Mouse (Mus musculus): ENCODE data around the gene Zfp384. TPM values are rescaled to one million over a fixed set of nuclear protein-coding genes. Genes with fewer than 3 reads are reported as not detected.
"Not testable (repeated sequence)": the region's sequence is repeated elsewhere in the genome, so short reads cannot be mapped to it uniquely, and the experiment has no call there.

The Zfp384 gene
- polyA plus RNA-seq, 1 experiment from 2014 or later: 9.9 TPM

GRCm38 (mm10) chr6:125042081-125042480 lies 33.1 kb downstream of the Zfp384 start:
- no peak overlapping the region for H3K4me2 ChIP-seq (replicated peaks; ENCODE audit: low read depth, low read length)
- no peak overlapping the region for H3K27ac ChIP-seq (ENCODE audit: low read length)
- no peak overlapping the region for H3K4me3 ChIP-seq (ENCODE audit: low read depth, low read length)
- H3K27me3 ChIP-seq (replicated peaks; ENCODE audit: insufficient read depth, low read length): no peaks in the 10 kb centered on the region
- H3K4me1 ChIP-seq (ENCODE audit: insufficient read depth, low read depth, low read length): peaks cover 6% of the 10 kb centered on the region; the same call in 1 of the 2 replicates
- H3K9me3 ChIP-seq (ENCODE audit: low read length): no peaks in the 10 kb centered on the region
- ATAC-seq: no peak
- H3K9ac ChIP-seq (replicated peaks; ENCODE audit: low read depth): no peak overlapping the region
- TF ChIP-seq EP300 (IDR thresholded peaks at IDR 0.05) (no peak), CTCF (IDR thresholded peaks at IDR 0.05) (no peak)
- WGBS: 90% methylated on average over 7 of the region's 7 CpGs
- H3K36me3 ChIP-seq (ENCODE audit: insufficient read depth, low read length): peaks cover 16% of the 10 kb centered on the region
- no peak for DNase-seq (ENCODE audit: low spot score)

GRCm38 (mm10) chr6:125046691-125047090 lies 37.7 kb downstream of the Zfp384 start:
- WGBS: 27% methylated on average over 5 of the region's 5 CpGs
- peaks cover 53% of the 10 kb centered on the region for H3K36me3 ChIP-seq (ENCODE audit: insufficient read depth, low read length)
- TF ChIP-seq CTCF (IDR thresholded peaks at IDR 0.05): peak; percentile 93
- TF ChIP-seq EP300 (IDR thresholded peaks at IDR 0.05): no peak

GRCm38 (mm10) chr6:125049678-125050077 lies 40.7 kb downstream of the Zfp384 start, which contains the start of gene Acrbp:
Gene Acrbp, plus strand, starts transcription at chr6:125049689.
- no peak for DNase-seq (ENCODE audit: low spot score)
- TF ChIP-seq CTCF (IDR thresholded peaks at IDR 0.05) (no peak), EP300 (IDR thresholded peaks at IDR 0.05) (no peak)
- no peak for ATAC-seq
- Histone ChIP-seq H3K27me3 (replicated peaks; ENCODE audit: insufficient read depth, low read length) (no peaks in the 10 kb centered on the region), H3K36me3 (ENCODE audit: insufficient read depth, low read length) (peaks cover 49% of the 10 kb centered on the region), H3K4me2 (replicated peaks; ENCODE audit: low read depth, low read length) (no peak within 1 kb of the TSS), H3K27ac (ENCODE audit: low read length) (no peak within 1 kb of the TSS), H3K4me1 (ENCODE audit: insufficient read depth, low read depth, low read length) (no peaks in the 10 kb centered on the region), H3K9me3 (ENCODE audit: low read length) (no peaks in the 10 kb centered on the region), H3K4me3 (ENCODE audit: low read depth, low read length) (no peak within 1 kb of the TSS), H3K9ac (replicated peaks; ENCODE audit: low read depth) (no peak within 1 kb of the TSS)
- 38% methylated on average over 20 of the region's 20 CpGs for WGBS

More at GRCm38 (mm10) chr6:125046691-125047090, 37.7 kb downstream of the Zfp384 start:
- ATAC-seq (peak; percentile 79), DNase-seq (ENCODE audit: low spot score) (peak; percentile 93)
- no peaks in the 10 kb centered on the region for H3K9me3 ChIP-seq (ENCODE audit: low read length)
- H3K9ac ChIP-seq (replicated peaks; ENCODE audit: low read depth): no peak overlapping the region
- no peak overlapping the region for H3K27ac ChIP-seq (ENCODE audit: low read length)
- H3K4me3 ChIP-seq (ENCODE audit: low read depth, low read length): no peak overlapping the region
- H3K4me2 ChIP-seq (replicated peaks; ENCODE audit: low read depth, low read length): no peak overlapping the region
- H3K4me1 ChIP-seq (ENCODE audit: insufficient read depth, low read depth, low read length): no peaks in the 10 kb centered on the region
- no peaks in the 10 kb centered on the region for H3K27me3 ChIP-seq (replicated peaks; ENCODE audit: insufficient read depth, low read length)

GRCm38 (mm10) chr6:125051237-125051636 lies 42.3 kb downstream of the Zfp384 start:
- Histone ChIP-seq H3K27ac (ENCODE audit: low read length) (no peak overlapping the region), H3K9ac (replicated peaks; ENCODE audit: low read depth) (no peak overlapping the region), H3K4me1 (ENCODE audit: insufficient read depth, low read depth, low read length) (no peaks in the 10 kb centered on the region), H3K9me3 (ENCODE audit: low read length) (no peaks in the 10 kb centered on the region), H3K4me2 (replicated peaks; ENCODE audit: low read depth, low read length) (no peak overlapping the region), H3K4me3 (ENCODE audit: low read depth, low read length) (no peak overlapping the region), H3K36me3 (ENCODE audit: insufficient read depth, low read length) (peaks cover 44% of the 10 kb centered on the region), H3K27me3 (replicated peaks; ENCODE audit: insufficient read depth, low read length) (no peaks in the 10 kb centered on the region)
- ATAC-seq (no peak), DNase-seq (ENCODE audit: low spot score) (no peak)
- WGBS: 61% methylated on average over 5 of the region's 5 CpGs
- TF ChIP-seq CTCF (IDR thresholded peaks at IDR 0.05) (peak; percentile 55), EP300 (IDR thresholded peaks at IDR 0.05) (no peak)

- ATAC-seq (no peak), DNase-seq (ENCODE audit: low spot score) (no peak)
- Histone ChIP-seq H3K36me3 (ENCODE audit: insufficient read depth, low read length) (0 out of 2 replicates have a peak, but pooled peaks cover 3% of the 10 kb centered on the region), H3K9ac (replicated peaks; ENCODE audit: low read depth) (no peak overlapping the region), H3K9me3 (ENCODE audit: low read length) (no peaks in the 10 kb centered on the region), H3K4me3 (ENCODE audit: low read depth, low read length) (no peak overlapping the region), H3K4me1 (ENCODE audit: insufficient read depth, low read depth, low read length) (no peaks in the 10 kb centered on the region), H3K27ac (ENCODE audit: low read length) (no peak overlapping the region), H3K27me3 (replicated peaks; ENCODE audit: insufficient read depth, low read length) (no peaks in the 10 kb centered on the region), H3K4me2 (replicated peaks; ENCODE audit: low read depth, low read length) (no peak overlapping the region)
- TF ChIP-seq CTCF (IDR thresholded peaks at IDR 0.05): no peak
- TF ChIP-seq EP300 (IDR thresholded peaks at IDR 0.05): no peak
- WGBS: 25% methylated on average over 6 of the region's 6 CpGs
These were observed 52.5 kb downstream of the Zfp384 start for GRCm38 (mm10) chr6:125061493-125061892.

GRCm38 (mm10) chr6:125062511-125062910 lies 53.6 kb downstream of the Zfp384 start:
- Histone ChIP-seq H3K4me1 (ENCODE audit: insufficient read depth, low read depth, low read length) (no peaks in the 10 kb centered on the region), H3K27me3 (replicated peaks; ENCODE audit: insufficient read depth, low read length) (no peaks in the 10 kb centered on the region), H3K4me2 (replicated peaks; ENCODE audit: low read depth, low read length) (no peak overlapping the region), H3K4me3 (ENCODE audit: low read depth, low read length) (no peak overlapping the region), H3K9me3 (ENCODE audit: low read length) (no peaks in the 10 kb centered on the region), H3K9ac (replicated peaks; ENCODE audit: low read depth) (no peak overlapping the region), H3K27ac (ENCODE audit: low read length) (no peak overlapping the region), H3K36me3 (ENCODE audit: insufficient read depth, low read length) (no peaks in the 10 kb centered on the region)
- WGBS: 72% methylated on average over 5 of the region's 5 CpGs
- TF ChIP-seq EP300 (IDR thresholded peaks at IDR 0.05): no peak
- no peak for TF ChIP-seq CTCF (IDR thresholded peaks at IDR 0.05)
- ATAC-seq: no peak
- DNase-seq (ENCODE audit: low spot score): no peak

- no peaks in the 10 kb centered on the region for H3K27me3 ChIP-seq (replicated peaks; ENCODE audit: insufficient read depth, low read length)
- no peak for ATAC-seq
- DNase-seq (ENCODE audit: low spot score): no peak
- TF ChIP-seq EP300 (IDR thresholded peaks at IDR 0.05) (no peak), CTCF (IDR thresholded peaks at IDR 0.05) (no peak)
- H3K9me3 ChIP-seq (ENCODE audit: low read length): no peaks in the 10 kb centered on the region
- no peak overlapping the region for H3K4me2 ChIP-seq (replicated peaks; ENCODE audit: low read depth, low read length)
- no peaks in the 10 kb centered on the region for H3K4me1 ChIP-seq (ENCODE audit: insufficient read depth, low read depth, low read length)
- no peaks in the 10 kb centered on the region for H3K36me3 ChIP-seq (ENCODE audit: insufficient read depth, low read length)
- no peak overlapping the region for H3K4me3 ChIP-seq (ENCODE audit: low read depth, low read length)
- no peak overlapping the region for H3K27ac ChIP-seq (ENCODE audit: low read length)
- 65% methylated on average over 6 of the region's 6 CpGs for WGBS
- H3K9ac ChIP-seq (replicated peaks; ENCODE audit: low read depth): no peak overlapping the region
These were observed 55.0 kb downstream of the Zfp384 start for GRCm38 (mm10) chr6:125063906-125064305.

GRCm38 (mm10) chr6:125065223-125065622 lies 56.3 kb downstream of the Zfp384 start:
- not testable (repeated sequence) for H3K27me3 ChIP-seq (replicated peaks; ENCODE audit: insufficient read depth, low read length); DNase-seq (ENCODE audit: low spot score); ATAC-seq; H3K36me3 ChIP-seq (ENCODE audit: insufficient read depth, low read length); H3K9ac ChIP-seq (replicated peaks; ENCODE audit: low read depth); H3K9me3 ChIP-seq (ENCODE audit: low read length); H3K4me1 ChIP-seq (ENCODE audit: insufficient read depth, low read depth, low read length); H3K4me3 ChIP-seq (ENCODE audit: low read depth, low read length); H3K4me2 ChIP-seq (replicated peaks; ENCODE audit: low read depth, low read length); H3K27ac ChIP-seq (ENCODE audit: low read length)
- WGBS: no CpG with 5 or more reads among the region's 1 CpGs
